Mouse (Mus musculus): Measurements from ENCODE around the gene 1190005I06Rik.
A peak's percentile ranks its signal among the peaks of the same experiment; 100 is the strongest.

The 1190005I06Rik gene

DNA sequence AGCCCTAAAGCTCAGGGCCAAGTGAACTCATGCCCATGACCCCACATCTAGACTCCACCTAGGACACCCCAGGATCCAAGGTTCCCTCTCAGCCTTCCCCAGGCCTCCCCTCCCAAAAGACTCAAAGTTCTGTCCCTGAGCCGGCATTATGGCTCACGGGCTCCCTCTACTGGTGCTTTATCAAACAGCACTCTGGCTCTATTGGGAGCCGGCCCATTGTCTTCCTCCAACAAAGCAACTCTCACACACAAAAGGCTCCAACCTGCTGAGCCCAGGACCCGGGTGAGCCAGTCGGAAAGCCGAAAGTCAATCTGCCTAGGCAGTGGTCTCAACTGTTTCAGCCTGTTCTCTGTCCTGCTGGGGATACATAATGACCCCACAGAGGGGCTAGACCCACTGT, 29.3 kb downstream of the 1190005I06Rik start:
- DNase-seq = peak; percentile 86

DNA sequence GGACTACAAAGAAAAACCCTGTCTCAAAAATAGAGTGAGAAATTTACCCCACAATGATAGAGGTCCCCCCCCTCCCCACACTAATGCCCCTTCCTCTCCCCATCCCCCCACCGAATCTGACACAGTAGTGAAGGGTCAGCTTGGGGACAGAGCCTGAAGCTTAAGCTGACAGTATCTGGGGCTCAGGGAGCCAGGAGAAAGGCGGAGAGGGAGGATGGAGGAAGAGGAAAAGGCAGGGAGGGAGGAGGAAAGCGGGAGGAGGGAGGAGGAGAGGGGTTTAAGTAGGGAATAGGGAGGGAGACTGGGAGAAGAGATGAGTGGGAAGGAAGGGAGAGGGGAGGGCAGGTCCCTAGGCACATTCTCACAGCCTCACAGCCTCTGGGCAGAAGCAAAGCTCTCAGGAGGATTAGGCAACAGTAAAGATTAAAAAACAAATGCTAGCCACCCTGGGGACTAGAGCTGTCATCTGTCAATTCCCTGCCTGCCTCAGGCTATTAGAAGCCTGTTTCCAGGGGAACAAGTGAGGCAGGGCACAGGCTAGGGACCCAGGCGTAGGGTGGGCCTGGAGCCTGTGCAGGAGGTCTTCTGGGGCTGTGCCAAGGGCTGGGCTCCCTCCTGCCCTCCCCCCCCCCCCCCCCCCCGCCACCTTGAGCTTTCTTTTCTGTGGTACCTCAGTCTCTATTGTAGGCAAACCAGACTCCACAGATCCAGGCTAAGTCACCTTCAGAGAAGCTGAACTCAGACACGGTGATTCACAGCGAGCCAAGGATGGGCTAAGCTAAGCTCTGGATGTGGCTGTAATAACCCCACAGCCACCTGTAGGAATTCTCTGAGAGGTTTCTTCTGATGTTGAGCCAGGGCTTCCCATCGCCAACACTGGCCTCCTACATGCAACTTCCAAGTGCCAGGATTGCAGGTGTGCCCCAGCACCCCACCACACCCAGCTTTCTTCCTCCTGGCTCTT, 30.5 kb downstream of the 1190005I06Rik start:
- no peak for DNase-seq

DNA sequence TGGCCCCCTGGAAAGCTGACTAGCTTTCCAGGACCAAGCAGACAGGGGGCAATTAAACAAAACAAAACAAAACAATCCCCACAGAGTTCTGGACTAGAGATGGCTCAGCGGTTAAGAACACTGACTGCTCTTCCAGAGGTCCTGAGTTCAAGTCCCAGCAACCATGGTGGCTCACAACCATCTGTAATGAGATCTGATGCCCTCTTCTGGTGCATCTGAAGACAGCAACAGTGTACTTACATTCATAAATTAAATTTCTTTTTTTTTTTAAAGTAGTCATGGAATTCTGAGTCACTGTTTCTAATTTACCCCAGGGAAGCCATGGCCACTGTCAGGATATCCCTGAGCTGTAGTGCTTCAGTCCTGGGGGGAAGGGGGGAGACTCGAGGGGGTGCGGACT, 32.9 kb downstream of the 1190005I06Rik start:
- DNase-seq = no peak

DNA sequence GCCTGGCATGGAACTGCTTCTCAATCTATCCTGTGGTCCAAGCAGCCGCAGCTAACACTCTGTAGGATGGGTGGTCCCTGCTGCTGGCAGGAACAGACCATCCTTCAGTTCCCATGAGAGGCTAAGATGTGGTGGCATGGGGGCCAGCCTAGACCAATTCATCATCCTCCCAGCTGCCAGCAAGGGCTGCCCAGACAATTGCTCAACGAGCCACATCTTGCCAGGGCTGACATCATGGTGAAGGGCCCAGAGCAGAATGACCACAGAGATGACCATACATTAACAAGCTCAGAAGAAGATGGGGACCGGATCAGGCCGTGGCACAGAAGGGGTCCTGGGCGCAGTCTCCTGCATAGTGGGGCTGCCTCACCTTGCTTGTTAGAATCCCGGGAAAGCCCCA, 36.6 kb downstream of the 1190005I06Rik start:
- DNase-seq = no peak

DNA sequence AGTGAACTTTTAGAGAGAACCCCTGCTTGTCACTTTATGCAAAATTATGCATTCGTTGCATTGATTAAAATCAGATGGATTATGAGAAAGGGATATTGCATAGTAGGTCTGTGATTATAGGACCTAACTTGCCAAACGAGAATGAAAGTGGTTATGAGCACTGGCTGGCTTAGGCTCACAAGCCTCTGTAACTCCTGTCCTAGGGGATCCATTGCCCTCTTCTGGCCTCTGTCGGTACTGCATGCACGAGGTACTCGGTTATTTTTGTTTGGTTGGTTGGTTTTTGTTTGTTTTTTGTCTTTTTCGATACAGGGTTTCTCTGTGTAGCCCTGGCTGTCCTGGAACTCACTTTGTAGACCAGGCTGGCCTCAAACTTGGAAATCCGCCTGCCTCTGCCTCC, 39.5 kb downstream of the 1190005I06Rik start:
- peak; percentile 92 for DNase-seq

DNA sequence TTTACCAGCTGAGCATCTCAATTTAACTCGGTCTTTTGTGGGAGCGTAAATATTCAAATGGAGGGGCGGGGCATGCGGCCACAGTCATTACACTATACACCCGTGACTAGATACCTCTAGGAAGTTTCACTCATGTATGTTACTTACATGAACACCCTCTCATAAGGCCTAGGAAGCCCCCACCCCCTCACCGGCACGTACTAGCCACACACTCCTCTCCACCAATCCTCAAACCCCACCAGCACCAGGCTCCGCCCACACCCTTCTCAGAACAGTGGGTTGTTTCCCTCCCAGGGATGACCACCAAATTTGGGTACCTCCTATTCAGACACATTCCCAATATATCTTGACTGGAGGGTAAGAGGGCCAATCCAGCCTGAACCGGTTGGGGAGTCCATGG, 40.0 kb downstream of the 1190005I06Rik start:
- no peak for DNase-seq

DNA sequence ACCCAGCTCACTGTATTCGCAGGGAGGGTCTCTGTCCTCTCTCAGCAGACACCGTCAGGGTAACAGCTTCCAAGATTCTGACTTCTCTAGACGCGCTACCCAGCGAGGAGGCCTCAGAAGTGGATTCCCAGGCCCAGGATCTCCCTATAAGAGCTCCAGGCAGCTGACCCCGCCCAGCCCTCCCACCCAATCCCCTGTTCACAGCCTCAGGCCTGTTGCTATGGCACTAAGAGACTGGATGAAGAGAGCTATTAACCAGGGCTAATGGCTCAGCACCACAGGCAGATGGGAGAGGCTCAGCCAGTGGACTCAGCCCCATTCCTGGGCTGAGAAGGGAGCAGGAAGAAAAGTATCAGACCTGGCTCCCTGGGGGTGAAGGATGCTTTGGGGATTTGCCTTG, 44.8 kb downstream of the 1190005I06Rik start:
- no peak for DNase-seq

DNA sequence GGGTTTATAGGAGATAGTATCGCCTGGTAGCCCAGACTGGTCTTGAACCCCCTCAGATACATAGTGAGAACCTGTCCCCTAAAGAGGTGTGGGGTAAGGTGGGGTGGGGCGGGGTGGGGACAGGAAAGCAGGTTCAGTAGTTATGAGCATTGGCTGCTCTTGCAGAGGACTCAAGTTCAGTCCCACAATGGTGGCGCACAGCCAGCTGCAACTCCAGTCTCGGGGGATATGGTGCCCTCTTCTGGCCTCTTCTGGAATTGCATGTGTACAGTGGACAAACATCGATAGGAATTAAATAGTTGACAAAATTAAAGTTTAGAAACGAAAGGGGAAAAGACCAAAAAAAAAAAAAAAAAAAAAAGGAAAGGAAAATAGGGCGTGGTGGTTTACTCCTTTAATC, 47.9 kb downstream of the 1190005I06Rik start:
- DNase-seq = peak; percentile 89

DNA sequence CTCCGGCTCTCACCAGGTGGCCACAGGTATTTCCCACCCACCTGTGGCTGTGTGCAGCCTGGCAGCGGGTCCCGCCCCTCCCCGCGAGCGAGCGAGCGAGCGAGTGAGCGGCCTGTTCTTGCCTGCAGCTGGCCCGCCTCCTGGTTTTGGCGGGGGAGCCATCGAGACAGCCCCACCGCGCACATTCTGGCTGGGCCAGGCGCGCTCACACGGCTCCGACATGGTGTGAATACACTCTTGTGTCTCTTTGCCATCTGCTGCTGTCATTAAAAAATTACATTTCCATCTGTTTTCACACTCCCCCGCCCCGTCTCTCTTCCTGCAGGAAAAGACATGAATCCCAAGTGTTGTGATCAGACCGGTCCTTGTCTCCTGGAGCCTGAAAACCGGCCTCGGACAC, 48.9 kb downstream of the 1190005I06Rik start:
- peak; percentile 27 for DNase-seq

DNA sequence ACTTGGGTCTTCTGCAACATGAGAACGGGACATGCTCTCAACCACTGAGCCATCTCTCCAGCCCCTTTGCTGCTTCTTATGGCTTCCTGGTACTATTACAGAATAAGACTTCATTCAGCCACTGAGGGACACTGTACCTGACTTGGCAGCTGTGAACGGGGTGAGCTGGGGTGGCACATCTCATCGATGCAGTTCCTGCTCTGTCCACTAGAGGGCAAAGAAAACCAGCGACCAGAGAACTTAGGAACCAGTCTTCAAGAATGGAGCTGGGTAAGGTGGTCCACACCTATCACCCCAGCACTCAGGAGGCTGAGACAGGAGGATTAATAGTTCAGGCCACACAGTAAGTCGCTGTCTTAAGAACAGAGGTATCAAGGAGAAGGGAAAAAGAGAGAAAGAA, 51.5 kb downstream of the 1190005I06Rik start:
- DNase-seq = peak; percentile 83

DNA sequence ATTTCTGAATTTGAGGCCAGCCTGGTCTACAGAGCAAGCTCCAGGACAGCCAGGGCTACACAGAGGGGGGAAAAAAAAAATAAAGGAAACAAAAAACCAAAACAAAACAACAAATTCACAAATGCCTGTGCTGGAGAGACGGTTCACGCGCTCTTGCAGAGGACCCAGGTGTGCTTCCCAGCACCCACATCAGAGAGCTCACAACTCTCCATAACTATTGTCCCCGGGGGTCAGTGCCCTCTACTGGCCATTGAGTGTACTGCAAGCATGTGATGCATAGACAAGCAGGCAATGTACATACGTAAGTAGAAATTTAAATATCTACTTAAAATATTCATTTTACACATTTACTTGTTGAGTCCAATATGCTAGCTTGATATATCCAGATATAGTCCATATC, 52.9 kb downstream of the 1190005I06Rik start:
- peak; percentile 54 for DNase-seq

DNA sequence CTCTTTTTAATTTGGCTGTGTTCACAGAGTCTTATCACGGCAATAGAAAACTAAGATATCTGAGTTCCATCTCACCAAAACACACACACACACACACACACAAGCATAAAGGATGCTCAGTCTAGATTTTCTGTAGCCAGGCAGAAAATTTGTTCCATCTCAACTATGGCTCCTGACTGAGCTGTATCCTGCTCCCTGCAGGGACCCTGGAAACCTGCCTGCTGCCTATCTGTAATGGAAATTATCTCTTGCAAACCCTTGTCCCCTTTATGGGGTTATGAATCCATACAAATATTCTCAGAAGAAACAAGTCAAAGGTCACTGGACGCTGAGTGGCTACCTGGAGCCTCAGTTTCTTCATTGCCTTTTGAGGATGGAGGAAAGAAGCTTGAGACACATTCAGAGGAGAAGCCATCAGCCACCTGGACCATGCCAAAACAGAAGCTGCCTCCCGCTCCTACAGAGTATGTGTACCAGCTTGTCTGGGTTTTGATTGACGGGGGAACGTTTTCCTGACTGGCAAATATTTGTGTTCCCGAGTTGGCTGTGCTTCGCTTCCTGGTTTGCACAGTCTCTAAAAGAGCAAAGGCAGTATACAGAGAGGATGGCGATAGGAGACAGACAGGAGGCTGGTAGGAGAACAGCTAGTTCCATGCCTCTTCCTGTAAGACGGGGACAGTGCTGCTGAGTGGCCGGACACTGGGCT, 55.7 kb downstream of the 1190005I06Rik start:
- DNase-seq = no peak

DNA sequence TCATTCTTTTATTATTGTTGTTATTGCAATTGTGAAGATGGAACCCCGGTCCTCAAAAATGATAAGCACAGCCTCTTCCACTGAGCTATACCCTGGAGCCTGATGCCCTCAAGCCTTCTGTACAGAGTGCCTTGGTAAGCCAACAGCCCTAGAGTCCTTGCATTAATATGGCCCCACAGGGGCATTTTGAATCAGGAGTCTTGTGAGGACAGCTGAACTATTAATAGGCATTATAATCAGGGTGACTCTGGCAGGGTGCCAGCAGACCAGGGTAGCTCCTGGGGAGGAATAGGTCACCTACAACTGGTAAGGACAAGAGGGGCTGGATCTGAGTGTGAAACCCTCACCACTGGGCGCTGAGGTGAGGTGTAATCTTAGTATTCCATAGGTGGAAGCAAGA, 57.5 kb downstream of the 1190005I06Rik start:
- DNase-seq = no peak

DNA sequence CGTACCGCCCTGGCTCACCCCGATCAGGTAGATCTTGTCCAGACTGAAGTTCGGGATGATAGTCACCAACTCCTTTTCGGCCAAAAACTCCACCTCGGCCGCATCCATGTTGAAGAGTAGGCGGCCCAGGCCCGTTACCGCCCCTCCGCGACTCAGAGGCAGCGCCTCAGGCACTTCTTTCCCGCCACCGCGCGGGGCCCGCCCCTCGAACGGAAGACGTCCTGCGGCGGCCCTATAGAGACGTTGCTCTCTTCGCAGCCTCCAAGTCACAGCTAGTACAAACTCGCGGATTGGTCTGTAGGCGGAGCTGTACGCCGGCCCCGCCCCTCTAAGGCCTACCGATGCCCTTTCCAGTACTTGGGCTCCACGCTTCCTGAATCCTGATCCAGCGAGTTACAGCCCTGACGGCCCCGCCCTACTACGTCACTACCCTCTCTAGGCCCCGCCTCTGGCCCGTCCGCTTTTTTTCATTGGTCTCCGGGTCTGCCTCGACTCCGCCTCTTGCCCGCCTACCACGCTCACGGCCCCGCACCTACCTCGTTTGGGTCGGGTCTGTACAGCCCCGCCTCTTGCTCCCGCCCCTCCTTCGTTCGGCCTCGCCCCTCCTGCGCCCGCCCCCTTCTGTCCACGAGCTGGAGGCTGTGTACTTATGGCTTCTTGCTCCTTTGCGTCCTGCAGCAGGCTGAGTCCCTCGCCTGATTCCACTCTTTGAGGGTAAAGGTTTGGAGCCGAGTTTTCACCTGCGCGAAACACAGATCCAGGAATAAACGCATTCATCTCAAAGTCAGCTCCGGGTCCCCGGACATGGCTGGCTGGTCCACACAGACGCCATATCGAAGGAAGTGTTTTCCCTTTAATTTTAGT, 58.3 kb downstream of the 1190005I06Rik start, which contains the start of gene Gins2:
Gene Gins2 (minus strand): TSS at position 397 of the 864 bp plus-strand sequence.
- peak; percentile 98 for DNase-seq

DNA sequence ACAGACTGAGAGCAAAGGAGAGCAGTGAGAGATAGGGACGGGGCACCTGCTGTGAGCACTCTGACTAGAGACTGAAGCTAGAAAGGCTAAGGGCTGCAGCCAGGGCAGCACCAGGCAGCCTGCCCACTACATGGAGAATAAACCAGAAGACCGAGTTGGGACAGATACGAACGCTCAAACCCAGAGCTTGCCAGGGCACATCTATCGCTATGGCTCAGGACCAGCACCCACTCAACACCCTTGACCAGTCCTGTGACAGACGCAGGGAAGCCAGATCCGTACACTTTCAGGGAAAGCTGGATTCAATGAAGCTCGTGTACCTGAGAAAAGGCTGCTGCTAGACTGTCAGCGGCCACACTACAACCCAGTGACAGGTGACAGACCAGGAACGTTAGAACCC, 61.9 kb downstream of the 1190005I06Rik start:
- no peak for DNase-seq

DNA sequence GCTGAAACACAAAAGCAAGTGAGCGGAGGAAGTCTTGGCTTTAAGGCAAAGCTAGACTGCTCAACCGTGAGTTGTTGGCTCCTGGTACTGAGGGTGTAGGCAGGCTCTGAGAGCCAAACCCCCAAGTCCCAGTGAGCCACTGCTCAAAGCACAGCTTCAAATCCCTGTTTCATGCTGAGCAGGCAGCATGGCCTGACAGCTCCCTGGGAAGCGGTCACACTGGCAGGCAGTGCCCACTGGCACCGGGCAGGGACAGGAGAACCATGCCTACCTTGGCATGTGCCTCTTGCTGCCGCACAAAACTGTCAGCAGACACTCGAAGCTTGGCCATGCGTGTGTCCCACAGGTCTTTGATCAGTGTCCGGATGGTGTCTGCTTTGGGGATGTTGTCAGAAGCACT, 65.6 kb downstream of the 1190005I06Rik start:
- no peak for DNase-seq

DNA sequence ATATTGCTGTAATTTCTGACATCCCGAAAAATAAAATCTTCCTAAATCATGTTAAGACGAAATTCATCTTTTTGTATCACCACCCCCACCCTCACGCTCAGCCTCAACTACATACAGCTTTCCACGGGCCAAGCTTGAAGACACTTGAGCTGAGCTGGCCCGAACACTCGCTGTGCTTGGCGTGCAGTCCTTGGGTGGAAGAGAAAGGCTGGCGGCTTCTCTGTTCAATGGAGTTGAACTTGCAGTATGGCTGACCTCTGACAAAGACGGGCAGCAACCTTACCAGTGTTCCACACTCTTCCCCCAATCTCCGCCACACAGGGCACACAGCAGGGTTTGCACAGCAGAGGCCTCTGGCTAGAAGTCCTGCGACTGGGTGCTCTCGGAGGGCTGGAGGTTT, 66.1 kb downstream of the 1190005I06Rik start:
- DNase-seq = no peak

DNA sequence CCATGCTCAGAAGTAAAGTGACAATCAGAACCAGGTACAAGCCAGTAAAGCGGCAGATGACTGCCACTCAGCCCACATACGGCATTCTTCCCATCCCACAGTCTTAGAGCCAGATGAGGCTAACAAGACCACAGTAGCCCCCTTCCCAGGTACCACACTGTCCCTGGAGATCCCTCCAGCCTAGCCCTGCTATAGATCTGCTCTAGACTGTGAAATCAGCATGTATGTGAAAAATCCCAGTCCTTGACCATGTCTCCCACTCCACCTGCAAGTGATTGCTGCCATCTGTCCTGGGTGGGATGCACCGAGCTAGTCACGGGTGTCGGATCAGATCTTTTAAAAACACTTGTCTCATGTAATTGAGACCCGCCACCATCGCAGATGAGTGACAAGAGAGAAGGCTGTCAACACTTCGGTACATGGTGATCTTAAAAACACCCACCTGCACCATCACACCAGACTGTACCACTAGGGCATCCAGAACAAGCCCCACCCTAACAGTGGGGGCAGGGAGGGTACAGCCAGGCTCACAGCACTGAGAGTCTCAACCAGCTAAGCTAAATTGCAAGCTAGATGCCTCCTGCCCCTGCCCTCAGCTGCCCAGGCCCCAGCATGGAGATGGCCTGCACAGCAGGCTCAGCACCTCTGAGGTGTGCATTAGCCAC, 67.0 kb downstream of the 1190005I06Rik start:
- peak; percentile 52 for DNase-seq

DNA sequence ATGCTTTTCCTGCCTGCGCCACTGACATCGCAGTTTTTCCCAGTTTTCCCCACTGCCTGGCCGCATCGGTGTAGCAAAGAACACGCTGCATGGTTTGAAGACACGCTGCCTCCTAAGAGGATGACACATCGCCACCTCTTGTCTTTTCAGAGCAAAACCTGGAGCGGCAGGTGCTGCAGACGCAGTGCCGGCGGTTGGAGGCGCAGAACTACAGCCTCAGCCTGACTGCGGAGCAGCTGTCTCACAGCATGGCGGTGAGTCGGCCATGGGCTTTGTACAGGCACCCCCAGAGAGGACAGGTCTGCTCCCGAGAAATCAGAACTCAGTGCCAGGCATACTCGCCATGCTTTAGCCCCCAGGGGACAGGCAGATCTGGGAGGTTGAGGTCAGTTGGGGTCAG, 69.6 kb downstream of the 1190005I06Rik start:
- DNase-seq = no peak

DNA sequence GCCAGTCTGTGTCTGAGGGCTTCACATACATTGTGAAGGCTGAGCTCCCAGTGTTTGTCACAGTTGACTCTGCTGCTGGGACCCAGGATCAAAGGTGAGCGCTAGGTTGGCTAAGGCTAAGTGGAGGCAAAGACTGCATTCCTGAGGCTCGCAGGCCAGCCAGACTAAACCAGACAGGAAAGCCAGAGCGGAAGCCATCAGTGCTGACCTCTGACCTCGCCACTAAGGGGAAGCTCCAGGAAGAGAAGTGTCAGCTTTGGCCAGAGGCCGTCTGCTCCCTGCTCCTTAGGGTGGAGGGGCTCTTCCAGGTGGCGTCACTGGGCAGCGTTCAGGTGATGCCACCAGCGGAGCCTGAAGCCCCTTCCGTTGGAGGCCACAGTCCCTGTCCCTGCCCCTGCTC, 71.6 kb downstream of the 1190005I06Rik start:
- no peak for DNase-seq

DNA sequence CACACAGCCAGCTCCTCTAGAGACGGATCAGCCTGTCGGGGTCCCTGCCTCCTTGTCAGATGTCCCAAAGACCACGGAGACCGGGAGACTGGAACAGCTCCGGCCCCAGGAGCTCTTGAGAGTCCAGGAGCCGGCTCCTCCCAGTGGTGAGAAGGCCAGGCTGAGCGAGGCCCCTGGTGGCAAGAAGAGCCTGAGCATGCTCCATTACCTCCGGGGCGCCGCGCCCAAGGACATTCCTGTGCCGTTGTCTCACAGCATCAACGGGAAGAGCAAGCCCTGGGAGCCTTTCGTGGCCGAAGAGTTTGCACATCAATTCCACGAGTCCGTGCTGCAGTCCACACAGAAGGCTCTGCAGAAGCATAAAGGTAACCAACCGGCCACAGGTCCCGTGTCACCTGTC, 72.5 kb downstream of the 1190005I06Rik start:
- DNase-seq = no peak

DNA sequence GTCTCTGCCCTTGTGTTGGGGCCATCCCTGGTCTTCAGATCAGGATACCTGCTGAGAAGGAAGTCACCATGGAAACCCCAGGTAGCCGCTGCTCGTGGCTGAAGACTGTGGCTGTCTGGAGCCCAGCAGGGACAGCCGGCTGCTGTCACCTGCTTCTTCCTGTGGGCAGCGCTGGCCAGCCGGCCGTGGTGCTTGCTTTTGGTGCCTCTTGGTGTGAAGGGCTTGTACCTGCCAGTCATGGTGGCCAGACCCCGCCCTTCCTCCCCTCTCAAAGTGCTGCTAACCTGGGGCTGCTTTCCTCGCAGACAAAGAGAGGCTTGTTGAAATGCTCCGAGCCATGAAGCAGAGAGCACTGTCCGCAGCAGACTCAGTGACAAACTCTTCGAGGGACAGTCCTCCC, 73.6 kb downstream of the 1190005I06Rik start:
- no peak for DNase-seq
